Mouse (Mus musculus) MEL (cell line): Measurements from ENCODE around the gene 1700025G04Rik. TPM values are rescaled to one million over a fixed set of nuclear protein-coding genes. Genes with fewer than 3 reads are reported as not detected.

ENCODE experiments used
- DNase-seq: peaks from one replicate; pipeline ENCODE4 v3.0.0; 2011; ENCODE audit warnings: low read depth, low spot score
- H3K27ac ChIP-seq: 2 replicates; pipeline ENCODE4 v1.5.1; 2012; ENCODE audit warnings: low read depth, mild to moderate bottlenecking, control low read depth, low read length, moderate library complexity; ENCODE audit not compliant: control insufficient read depth
- H3K27me3 ChIP-seq, 2 experiments: fragments of 150-350 bp in 1 of 2; sonication (generic) in 1 of 2; 2 replicates each; pipeline ENCODE4 v1.6.1; 2012; ENCODE audit warnings: low read length in 2 of 2, mild to moderate bottlenecking in 2 of 2, improper control_type of control experiment in 1 of 2, moderate library complexity in 1 of 2; ENCODE audit not compliant: insufficient read depth in 2 of 2, control insufficient read depth in 1 of 2
- H3K36me3 ChIP-seq, 2 experiments: 2 replicates each; pipeline ENCODE4 v1.6.1; 2012 to 2014; ENCODE audit warnings: low read length in 2 of 2, improper control_type of control experiment in 1 of 2, inconsistent platforms in 1 of 2, mild to moderate bottlenecking in 1 of 2; ENCODE audit not compliant: insufficient read depth in 2 of 2, control insufficient read depth in 1 of 2
- H3K4me1 ChIP-seq, 2 experiments: fragments of 150-350 bp in 1 of 2; sonication (generic) in 1 of 2; 2 replicates each; pipeline ENCODE4 v1.6.1; 2012; ENCODE audit warnings: low read length in 2 of 2, improper control_type of control experiment in 1 of 2, mild to moderate bottlenecking in 1 of 2; ENCODE audit not compliant: insufficient read depth in 2 of 2, control insufficient read depth in 1 of 2
- H3K4me3 ChIP-seq, 2 experiments: fragments of 150-350 bp in 1 of 2; sonication (generic) in 1 of 2; 2 replicates each; pipeline ENCODE4 v1.5.1; 2012; ENCODE audit warnings: low read depth in 2 of 2, low read length in 2 of 2, mild to moderate bottlenecking in 2 of 2, moderate library complexity in 2 of 2, control low read depth in 1 of 2, improper control_type of control experiment in 1 of 2; ENCODE audit not compliant: control insufficient read depth in 1 of 2, insufficient read depth in 1 of 2
- H3K79me2 ChIP-seq: 2 replicates; pipeline ENCODE4 v1.6.1; 2012; ENCODE audit warnings: mild to moderate bottlenecking, low read length, moderate library complexity; ENCODE audit not compliant: control insufficient read depth, poor library complexity, insufficient read depth
- H3K9ac ChIP-seq: 2 replicates; pipeline ENCODE4 v1.6.1; 2012; ENCODE audit warnings: low read depth, mild to moderate bottlenecking, control low read depth, low read length, moderate library complexity; ENCODE audit not compliant: control insufficient read depth, poor library complexity, severe bottlenecking
- H3K9me3 ChIP-seq: fragments of 150-350 bp; sonication (generic); replicated peaks from 2 replicates; pipeline ENCODE4 v1.6.1; 2012; ENCODE audit warnings: mild to moderate bottlenecking, low read length, improper control_type of control experiment, moderate library complexity; ENCODE audit not compliant: insufficient read depth
- BHLHE40 ChIP-seq: IDR thresholded peaks from 2 replicates; pipeline ENCODE4 v1.6.1; 2012; ENCODE audit warnings: low read depth, mild to moderate bottlenecking, inconsistent platforms, low read length, improper control_type of control experiment, borderline replicate concordance
- CHD2 ChIP-seq: IDR thresholded peaks from 2 replicates; pipeline ENCODE4 v1.6.1; 2011; ENCODE audit warnings: low read length, improper control_type of control experiment
- ELF1 ChIP-seq: IDR thresholded peaks from 2 replicates; pipeline ENCODE4 v1.6.1; 2014; ENCODE audit warnings: low read depth, mild to moderate bottlenecking, inconsistent platforms, low read length, improper control_type of control experiment, moderate library complexity
- ETS1 ChIP-seq: IDR thresholded peaks from 2 replicates; pipeline ENCODE4 v1.6.1; 2012; ENCODE audit warnings: low read depth, mild to moderate bottlenecking, inconsistent platforms, low read length, improper control_type of control experiment, moderate library complexity
- GABPA ChIP-seq: IDR thresholded peaks from 2 replicates; pipeline ENCODE4 v1.6.1; 2012; ENCODE audit warnings: low read depth, mild to moderate bottlenecking, inconsistent platforms, low read length, improper control_type of control experiment, moderate library complexity
- GATA1 ChIP-seq: IDR thresholded peaks from 2 replicates; pipeline ENCODE4 v1.6.1; 2011; ENCODE audit warnings: low read depth, low read length, improper control_type of control experiment
- HCFC1 ChIP-seq: IDR thresholded peaks from 2 replicates; pipeline ENCODE4 v1.6.1; 2012; ENCODE audit warnings: low read depth, mild to moderate bottlenecking, inconsistent platforms, low read length, improper control_type of control experiment, moderate library complexity
- JUND ChIP-seq: IDR thresholded peaks from 2 replicates; pipeline ENCODE4 v1.6.1; 2011; ENCODE audit warnings: low read depth, mild to moderate bottlenecking, improper control_type of control experiment, low read length
- MAZ ChIP-seq: IDR thresholded peaks from 2 replicates; pipeline ENCODE4 v1.6.1; 2012; ENCODE audit warnings: low read depth, mild to moderate bottlenecking, inconsistent platforms, low read length, improper control_type of control experiment
- MEF2A ChIP-seq: IDR thresholded peaks from 2 replicates; pipeline ENCODE4 v1.6.1; 2014; ENCODE audit warnings: low read depth, mild to moderate bottlenecking, inconsistent platforms, low read length, improper control_type of control experiment; ENCODE audit not compliant: poor library complexity, insufficient replicate concordance, severe bottlenecking; ENCODE audit errors: extremely low read depth
- MXI1 ChIP-seq: IDR thresholded peaks from 2 replicates; pipeline ENCODE4 v1.6.1; 2011; ENCODE audit warnings: mild to moderate bottlenecking, low read depth, low read length, improper control_type of control experiment
- MYB ChIP-seq: IDR thresholded peaks from 2 replicates; pipeline ENCODE4 v1.6.1; 2011; ENCODE audit warnings: mild to moderate bottlenecking, low read depth, low read length, improper control_type of control experiment
- MYC ChIP-seq: IDR thresholded peaks from 2 replicates; pipeline ENCODE4 v1.6.1; 2011; ENCODE audit warnings: low read depth, mild to moderate bottlenecking, low read length, improper control_type of control experiment, moderate library complexity
- NELFE ChIP-seq: IDR thresholded peaks from 2 replicates; pipeline ENCODE4 v1.6.1; 2011; ENCODE audit warnings: low read depth, low read length, improper control_type of control experiment
- NRF1 ChIP-seq: IDR thresholded peaks from 2 replicates; pipeline ENCODE4 v1.6.1; 2014; ENCODE audit warnings: low read depth, mild to moderate bottlenecking, inconsistent platforms, low read length, improper control_type of control experiment, moderate library complexity; ENCODE audit not compliant: poor library complexity, insufficient read depth, severe bottlenecking
- POLR2AphosphoS2 ChIP-seq: IDR thresholded peaks from 2 replicates; pipeline ENCODE4 v1.6.1; 2011; ENCODE audit warnings: low read length, improper control_type of control experiment
- POLR2AphosphoS5 ChIP-seq: IDR thresholded peaks from 2 replicates; pipeline ENCODE4 v1.6.1; 2012; ENCODE audit warnings: low read depth, borderline replicate concordance, mild to moderate bottlenecking, inconsistent platforms, low read length, moderate library complexity, mixed read lengths
- SIN3A ChIP-seq: IDR thresholded peaks from 2 replicates; pipeline ENCODE4 v1.6.1; 2012; ENCODE audit warnings: low read length, improper control_type of control experiment, inconsistent platforms
- TAL1 ChIP-seq: IDR thresholded peaks from 2 replicates; pipeline ENCODE4 v1.6.1; 2012; ENCODE audit warnings: mild to moderate bottlenecking, inconsistent platforms, low read length, moderate library complexity, mixed read lengths
- TBP ChIP-seq: IDR thresholded peaks from 2 replicates; pipeline ENCODE4 v1.8.0; 2011; ENCODE audit warnings: low read depth, low read length, improper control_type of control experiment
- TCF12 ChIP-seq: IDR thresholded peaks from 2 replicates; pipeline ENCODE4 v1.6.1; 2014; ENCODE audit warnings: low read depth, mild to moderate bottlenecking, inconsistent platforms, low read length, improper control_type of control experiment, moderate library complexity
- UBTF ChIP-seq: IDR thresholded peaks from 2 replicates; pipeline ENCODE4 v1.6.1; 2012; ENCODE audit warnings: low read depth, mild to moderate bottlenecking, inconsistent platforms, low read length, improper control_type of control experiment, moderate library complexity, borderline replicate concordance; ENCODE audit not compliant: insufficient read depth
- USF1 ChIP-seq: IDR thresholded peaks from 2 replicates; pipeline ENCODE4 v1.6.1; 2014; ENCODE audit warnings: low read depth, mild to moderate bottlenecking, inconsistent platforms, low read length, improper control_type of control experiment, moderate library complexity
- USF2 ChIP-seq, 2 experiments: IDR thresholded peaks; 2 replicates each; pipeline ENCODE4 v1.6.1; 2011 to 2012; ENCODE audit warnings: improper control_type of control experiment in 2 of 2, low read length in 2 of 2, borderline replicate concordance in 1 of 2, inconsistent platforms in 1 of 2, low read depth in 1 of 2, mild to moderate bottlenecking in 1 of 2; ENCODE audit not compliant: insufficient read depth in 1 of 2
- ZNF384 ChIP-seq: IDR thresholded peaks from 2 replicates; pipeline ENCODE4 v1.6.1; 2012; ENCODE audit warnings: low read depth, mild to moderate bottlenecking, inconsistent platforms, low read length, improper control_type of control experiment
- polyA plus RNA-seq, 2 experiments: library from polyadenylated mRNA; stranded (reverse) in 1 of 2; unstranded in 1 of 2; fragments of >175 nt in 1 of 2; fragments of >200 nt in 1 of 2; gene quantifications; 2 replicates each; pipeline versions ENCODE4 v1.2.1 to v1.2.4; 2012; ENCODE audit warnings: low replicate concordance in 2 of 2, low read depth in 1 of 2; ENCODE audit not compliant: insufficient read length in 2 of 2, insufficient read depth in 1 of 2, missing spikeins in 1 of 2
- total RNA-seq: library from RNA; depleted of rRNA; stranded (reverse); fragments of 300-350 nt; gene quantifications from 2 replicates; pipeline ENCODE4 v1.2.3, GENCODE M21; 2012

Gene 1700025G04Rik
- total and polyA plus RNA-seq, 3 experiments, result 0.04 to 0.91 TPM; not detected in 1

- Histone ChIP-seq H3K79me2 (no peaks in the 10 kb centered on the region), H3K9me3 (no peaks in the 10 kb centered on the region), H3K27ac (no peak overlapping the region), H3K36me3 (no peaks in the 10 kb centered on the region), H3K27me3 (peaks cover 0 to 5% of the 10 kb centered on the region in 2 experiments), H3K9ac (no peak overlapping the region), H3K4me1 (no peaks in the 10 kb centered on the region), H3K4me3 (no peak overlapping the region)
- no peak for TF ChIP-seq UBTF
- no peak for TF ChIP-seq TCF12
- no peak for TF ChIP-seq HCFC1
- no peak for TF ChIP-seq TBP
- TF ChIP-seq, all 39 proteins: peak for 0
- DNase-seq, result no peak
These were observed 112.3 kb downstream of the 1700025G04Rik start for GRCm38 (mm10) chr1:151977596-151977995.

- H3K9me3 ChIP-seq, result no peaks in the 10 kb centered on the region
These were observed 113.1 kb downstream of the 1700025G04Rik start for GRCm38 (mm10) chr1:151976850-151977249.

DNA sequence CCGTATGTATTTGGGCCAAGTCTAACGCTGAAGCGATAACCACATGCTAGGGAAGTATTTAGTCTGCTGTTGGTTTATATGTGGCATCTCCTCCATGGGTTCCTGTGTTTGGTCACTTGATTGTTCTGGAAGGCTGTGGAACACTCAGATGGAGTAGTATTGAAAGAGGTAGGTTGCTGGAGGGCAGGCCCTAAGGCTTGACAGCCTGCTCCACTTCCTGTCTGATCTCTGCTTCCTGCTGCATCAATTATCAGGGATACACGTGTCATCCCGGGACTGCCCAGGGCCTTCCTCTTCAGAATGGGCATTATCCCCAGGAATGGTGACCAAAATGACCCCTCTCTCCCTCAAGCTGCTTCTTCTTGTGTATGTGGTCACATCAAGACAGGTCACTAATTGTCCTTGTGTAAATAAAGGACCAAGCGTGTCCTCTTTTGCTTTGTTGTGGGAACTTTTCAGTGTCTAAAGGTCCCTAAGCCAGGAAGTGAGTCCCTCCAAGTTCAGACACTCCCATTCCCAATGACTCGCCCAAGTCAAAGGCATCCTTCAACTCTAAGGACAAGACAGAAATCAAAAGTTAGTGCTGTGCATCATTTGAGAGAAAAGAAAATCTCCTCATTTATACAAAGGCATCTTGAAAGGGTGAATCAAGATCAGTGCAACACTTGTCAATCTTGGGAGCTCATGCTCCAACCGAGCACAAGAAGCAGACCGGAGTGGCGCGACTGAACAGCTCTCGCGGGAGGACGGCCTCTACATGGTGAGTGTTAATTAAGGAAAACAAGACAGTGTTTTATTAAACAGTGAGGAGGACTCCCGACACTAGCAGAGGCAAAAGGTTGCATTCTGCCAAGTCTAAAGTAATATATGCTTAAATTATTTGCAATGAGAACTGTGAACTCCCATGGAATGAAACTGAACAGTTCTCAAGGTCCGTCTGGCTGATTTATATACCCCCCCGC, 114.2 kb downstream of the 1700025G04Rik start:
- H3K4me3 ChIP-seq, result no peak overlapping the region
- DNase-seq, result no peak
- H3K36me3 ChIP-seq, result no peaks in the 10 kb centered on the region
- TF ChIP-seq MEF2A, result no peak
- no peak for TF ChIP-seq JUND
- no peak for TF ChIP-seq TAL1
- no peak for TF ChIP-seq NELFE
- TF ChIP-seq MAZ, result no peak
- no peak for TF ChIP-seq SIN3A
- TF ChIP-seq MYB, result no peak
- TF ChIP-seq POLR2AphosphoS2, result no peak
- TF ChIP-seq ETS1, result no peak
- TF ChIP-seq MXI1, result no peak
- no peak overlapping the region for H3K27ac ChIP-seq
- H3K9ac ChIP-seq, result no peak overlapping the region
- H3K4me1 ChIP-seq, result no peaks in the 10 kb centered on the region
- H3K79me2 ChIP-seq, result no peaks in the 10 kb centered on the region
- peaks cover 0 to 3% of the 10 kb centered on the region in 2 experiments for H3K27me3 ChIP-seq
- H3K9me3 ChIP-seq, result no peaks in the 10 kb centered on the region

More at GRCm38 (mm10) chr1:151976850-151977249, 113.1 kb downstream of the 1700025G04Rik start:
- Histone ChIP-seq H3K4me1 (no peaks in the 10 kb centered on the region), H3K27ac (no peak overlapping the region), H3K36me3 (no peaks in the 10 kb centered on the region), H3K4me3 (no peak overlapping the region), H3K27me3 (peaks cover 0 to 5% of the 10 kb centered on the region in 2 experiments), H3K79me2 (no peaks in the 10 kb centered on the region), H3K9ac (no peak overlapping the region)
- DNase-seq, result no peak
- TF ChIP-seq POLR2AphosphoS5 (no peak), MEF2A (no peak), NELFE (no peak), GABPA (no peak), BHLHE40 (no peak), CHD2 (no peak), POLR2AphosphoS2 (no peak), GATA1 (no peak), SIN3A (no peak), ELF1 (no peak), ZNF384 (no peak), MYC (no peak), TCF12 (no peak), USF2 (IDR thresholded peaks at IDR 0.05; ENCODE audit: borderline replicate concordance in 1 of 2, insufficient read depth in 1 of 2, low read depth in 1 of 2, low read length in 2 of 2) (no peak), NRF1 (no peak), USF1 (no peak)
